Comparison of ENCODE assay signal across 1 mouse cellular context in the genomic region with DNA sequence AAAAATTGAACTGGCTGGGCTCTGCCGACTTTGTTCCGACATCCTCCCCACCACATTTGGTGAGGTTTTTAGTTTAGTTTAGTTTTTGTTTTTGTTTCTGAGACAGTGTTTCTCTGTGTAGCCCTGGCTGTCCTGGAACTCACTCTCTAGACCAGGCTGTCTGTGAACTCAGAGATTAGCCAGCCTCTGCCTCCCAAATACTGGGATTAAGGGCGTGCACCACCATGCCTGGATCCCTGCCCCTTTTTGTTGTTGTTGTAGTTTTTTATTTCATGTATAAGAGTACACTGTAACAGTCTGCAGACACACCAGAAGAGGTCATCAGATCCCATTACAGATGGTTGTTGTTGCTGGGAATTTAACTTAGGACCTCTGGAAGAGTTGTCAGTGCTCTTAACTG.
TF ChIP-seq lines count a peak whose summit lies in the region.

No protein-coding gene starts in this region.

TF ChIP-seq in MEL, 35 proteins besides CTCF, POLR2A, EP300 and RAD21 (continued from another document):
- TF ChIP-seq CHD1 (IDR thresholded peaks at IDR 0.05; ENCODE audit: low read depth, low read length) = no peak
